Mouse (Mus musculus) natural killer cell, adult 2 months (primary cell): ENCODE results near the gene Brf1.
A peak's percentile ranks its signal among the peaks of the same experiment; 100 is the strongest.

ENCODE experiments used
- DNase-seq, 2 experiments: peaks; one replicate each; pipeline ENCODE4 v3.0.0; 2022; ENCODE audit warnings: low spot score in 2 of 2

Brf1 gene

GRCm38 (mm10) chr12:112938873-112939565, 61.5 kb downstream of the Brf1 start:
- DNase-seq, result no peak

- no peak for DNase-seq
Measured at GRCm38 (mm10) chr12:112938366-112938765, 62.1 kb downstream of the Brf1 start.

DNA sequence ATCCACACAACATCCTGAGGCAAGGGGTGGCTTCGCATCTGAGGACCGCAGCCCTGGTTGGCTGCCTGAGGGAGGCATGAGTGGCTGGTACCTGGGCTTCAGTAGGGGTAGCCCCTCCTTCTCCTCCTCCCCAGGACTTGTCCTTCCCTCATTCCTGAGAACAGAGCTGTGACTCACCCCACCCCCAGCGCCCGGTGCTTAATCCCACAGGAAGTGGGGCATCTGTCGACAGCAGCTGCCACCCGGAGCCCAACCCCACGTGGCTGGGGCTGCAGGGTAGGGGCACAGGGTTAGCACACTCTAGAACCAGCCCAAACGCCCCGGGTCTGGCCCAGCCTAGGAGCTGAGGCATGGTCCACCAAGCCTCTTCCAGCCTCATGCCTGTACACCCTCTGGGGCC, 62.6 kb downstream of the Brf1 start:
- no peak for DNase-seq

GRCm38 (mm10) chr12:112932647-112933046, 67.9 kb downstream of the Brf1 start:
- DNase-seq, result no peak

DNA sequence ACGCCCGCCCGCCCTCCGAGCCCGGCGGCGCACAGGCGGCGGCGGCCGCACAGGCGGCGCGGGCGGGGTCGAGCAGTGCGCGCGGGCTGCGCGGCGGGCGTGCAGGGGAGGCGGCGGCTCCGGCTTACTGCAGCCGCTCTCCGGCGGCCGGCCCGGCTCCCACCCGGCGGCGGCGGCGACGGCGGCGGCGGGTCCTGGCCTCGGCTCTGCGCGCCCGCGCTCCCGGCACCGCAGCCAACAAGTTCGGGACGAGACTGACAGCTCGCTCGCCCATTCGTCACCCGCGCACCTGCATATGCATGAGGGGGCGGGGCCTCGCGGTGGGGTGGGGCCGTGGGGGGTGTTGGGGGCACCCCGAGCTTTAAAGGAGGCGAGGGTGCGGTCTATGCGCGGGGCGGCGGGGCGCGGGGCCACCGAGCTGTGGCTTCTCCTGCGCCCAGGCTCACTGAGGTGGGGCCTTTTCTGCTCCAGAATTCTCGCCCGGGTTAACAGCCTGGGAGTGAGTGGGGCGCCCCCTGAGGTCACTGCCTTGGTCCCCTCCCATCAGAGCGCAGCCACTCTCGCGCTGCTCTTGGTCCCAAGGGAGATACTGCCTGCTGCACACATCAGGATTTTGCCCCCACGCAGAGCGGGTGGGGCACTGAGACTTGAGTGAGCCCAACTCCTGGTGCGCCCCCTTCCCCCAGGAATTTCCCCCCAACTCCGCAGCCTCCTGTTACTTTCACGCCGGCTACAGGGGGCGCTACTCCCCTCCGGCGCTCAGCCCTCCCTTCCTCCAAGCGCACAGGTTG, 70.7 kb downstream of the Brf1 start, which contains the start of gene Jag2:
Jag2 (minus strand) TSS at position 215 of the 791 bp plus-strand sequence.
- DNase-seq, result no peak

DNA sequence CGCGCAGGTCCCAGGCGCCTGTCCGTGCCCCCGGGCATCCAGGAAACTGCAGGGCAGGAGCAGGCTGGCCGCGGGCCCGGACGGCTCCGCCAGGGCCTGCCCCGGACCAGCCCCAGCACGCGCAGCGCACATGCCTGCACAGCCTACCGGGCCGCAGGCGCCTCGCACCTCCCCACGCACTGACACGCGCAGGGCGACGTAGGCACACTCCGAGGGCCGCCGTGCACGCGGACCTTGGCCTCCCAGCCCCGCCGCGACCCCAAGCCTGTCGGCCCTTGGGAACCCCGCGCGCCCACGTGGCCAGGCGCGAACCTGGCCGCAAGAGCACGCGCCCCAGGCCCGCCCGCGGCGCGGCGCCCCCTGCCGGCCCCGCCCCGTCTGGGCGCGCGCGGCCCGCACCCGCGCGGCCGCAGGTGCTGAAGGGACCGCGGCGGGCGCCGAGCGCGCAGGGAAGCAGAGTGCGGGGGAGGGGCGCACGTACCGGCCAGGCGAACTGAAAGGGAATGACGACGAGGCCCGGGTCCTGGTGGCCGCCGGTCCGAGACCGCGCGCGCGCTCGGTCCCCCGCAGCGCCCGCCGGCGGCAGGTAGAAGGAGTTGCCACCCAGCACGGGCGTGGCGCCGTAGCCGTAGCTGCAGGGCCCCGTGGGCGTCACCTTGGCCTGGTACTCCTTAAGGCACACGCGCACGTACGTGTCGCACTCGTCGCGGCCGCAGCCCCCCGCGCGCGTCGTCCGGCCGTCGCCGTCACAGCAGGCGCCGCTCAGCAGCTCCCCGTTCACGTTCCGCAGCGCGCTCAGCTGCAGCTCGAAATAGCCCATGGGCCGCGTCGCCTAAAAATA, 71.9 kb downstream of the Brf1 start:
- no peak for DNase-seq

DNA sequence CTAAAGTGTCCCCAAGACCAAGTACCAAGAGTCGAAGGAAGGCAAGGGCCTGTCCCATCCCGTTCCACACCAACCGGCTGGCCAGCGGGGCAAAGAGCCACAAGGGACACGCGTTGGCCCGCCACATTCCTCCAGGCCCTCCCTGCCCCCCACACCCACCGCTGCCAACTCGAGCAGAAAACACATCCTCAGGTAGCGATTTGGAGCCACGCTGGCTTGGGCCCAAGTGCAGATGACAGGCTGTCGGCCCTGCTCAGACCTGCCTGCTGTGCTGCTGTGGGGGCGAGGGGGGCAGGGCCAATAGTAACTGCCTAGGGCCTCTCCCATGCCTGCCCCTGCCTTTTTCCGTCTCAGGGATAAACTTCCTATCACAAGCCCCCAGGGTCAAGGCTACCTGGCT, 73.2 kb downstream of the Brf1 start:
- DNase-seq, result no peak

DNA sequence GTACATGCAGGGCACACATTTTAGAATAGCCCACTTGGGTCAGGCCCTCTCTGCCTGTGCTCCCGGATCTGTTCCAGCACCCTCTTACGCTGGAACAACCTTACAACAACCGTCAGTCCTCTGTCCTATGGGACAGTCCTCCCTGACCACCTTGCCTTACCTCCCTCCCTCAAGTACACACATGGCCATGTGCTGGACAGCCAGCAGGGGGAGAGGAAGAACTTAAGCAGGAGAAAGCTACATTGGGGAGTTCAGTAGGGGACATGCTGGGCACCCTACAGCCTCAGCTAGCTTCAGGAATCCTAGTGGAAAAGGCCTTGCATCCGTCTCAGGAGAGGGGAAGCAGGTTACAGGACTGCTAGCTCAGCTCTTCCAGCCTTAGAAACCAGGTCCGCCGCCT, 74.6 kb downstream of the Brf1 start:
- DNase-seq, result no peak

DNA sequence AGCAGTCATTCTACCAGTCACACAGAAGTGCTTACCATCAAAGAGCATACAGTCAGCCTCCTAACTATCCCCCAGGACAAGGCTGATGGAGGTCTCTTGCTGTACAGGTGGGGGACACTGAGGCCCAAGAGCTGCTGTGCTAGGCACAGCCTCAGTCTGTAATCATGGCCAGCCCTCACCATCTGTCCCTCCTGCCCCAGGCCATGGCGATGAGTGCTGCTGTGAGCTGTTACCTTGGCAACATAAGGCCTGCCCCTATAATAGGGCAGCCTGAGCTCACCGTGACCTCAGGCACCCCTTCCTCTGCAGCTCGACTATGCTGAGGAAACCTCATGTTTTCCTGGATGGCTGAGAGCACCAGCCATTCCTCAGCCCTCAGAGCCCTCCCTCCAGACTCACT, 78.0 kb downstream of the Brf1 start:
- DNase-seq, result no peak

- no peak for DNase-seq
Measured at GRCm38 (mm10) chr12:112921518-112921917, 79.0 kb downstream of the Brf1 start.

GRCm38 (mm10) chr12:112917906-112918305, 82.6 kb downstream of the Brf1 start:
- no peak for DNase-seq

- DNase-seq, result peak; percentile 20 to 37
Measured at GRCm38 (mm10) chr12:112917486-112917885, 83.0 kb downstream of the Brf1 start.

DNA sequence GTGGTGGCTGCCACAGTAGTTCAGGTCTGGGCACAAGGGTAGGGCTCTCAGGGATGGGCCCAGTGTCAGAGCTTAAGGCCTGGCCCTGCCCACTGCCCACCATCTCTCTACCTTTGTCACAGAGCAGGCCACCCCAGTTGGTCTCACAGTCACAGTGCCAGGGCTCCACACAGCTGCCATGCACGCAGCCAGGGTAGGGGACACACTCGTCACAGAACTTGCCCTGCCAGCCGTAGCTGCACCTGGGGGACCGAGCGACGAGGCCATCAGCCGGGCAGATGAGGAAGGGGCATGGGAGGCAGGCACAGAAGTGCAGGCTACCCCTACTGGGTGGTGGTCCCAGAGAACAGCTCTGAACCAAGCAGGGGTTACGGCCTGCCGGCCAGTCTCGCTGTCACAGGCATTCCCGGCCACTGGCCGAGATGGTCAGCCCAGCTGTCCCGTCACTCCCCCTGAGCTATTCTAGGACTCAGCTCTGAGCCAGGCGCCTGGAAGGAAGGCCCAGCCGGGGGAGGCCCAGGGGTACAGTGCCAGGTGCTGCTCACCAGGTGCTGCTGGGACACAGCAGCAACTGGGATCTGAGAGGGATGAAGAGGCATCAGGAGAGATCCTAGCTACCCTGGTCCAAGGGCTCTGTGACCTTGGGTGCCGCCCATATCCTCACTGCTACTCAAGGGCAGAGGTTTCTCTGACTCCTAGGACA, 83.7 kb downstream of the Brf1 start:
- no peak for DNase-seq

GRCm38 (mm10) chr12:112915587-112915986, 84.9 kb downstream of the Brf1 start:
- DNase-seq, result no peak

GRCm38 (mm10) chr12:112914527-112914926, 86.0 kb downstream of the Brf1 start:
- DNase-seq, result no peak

DNA sequence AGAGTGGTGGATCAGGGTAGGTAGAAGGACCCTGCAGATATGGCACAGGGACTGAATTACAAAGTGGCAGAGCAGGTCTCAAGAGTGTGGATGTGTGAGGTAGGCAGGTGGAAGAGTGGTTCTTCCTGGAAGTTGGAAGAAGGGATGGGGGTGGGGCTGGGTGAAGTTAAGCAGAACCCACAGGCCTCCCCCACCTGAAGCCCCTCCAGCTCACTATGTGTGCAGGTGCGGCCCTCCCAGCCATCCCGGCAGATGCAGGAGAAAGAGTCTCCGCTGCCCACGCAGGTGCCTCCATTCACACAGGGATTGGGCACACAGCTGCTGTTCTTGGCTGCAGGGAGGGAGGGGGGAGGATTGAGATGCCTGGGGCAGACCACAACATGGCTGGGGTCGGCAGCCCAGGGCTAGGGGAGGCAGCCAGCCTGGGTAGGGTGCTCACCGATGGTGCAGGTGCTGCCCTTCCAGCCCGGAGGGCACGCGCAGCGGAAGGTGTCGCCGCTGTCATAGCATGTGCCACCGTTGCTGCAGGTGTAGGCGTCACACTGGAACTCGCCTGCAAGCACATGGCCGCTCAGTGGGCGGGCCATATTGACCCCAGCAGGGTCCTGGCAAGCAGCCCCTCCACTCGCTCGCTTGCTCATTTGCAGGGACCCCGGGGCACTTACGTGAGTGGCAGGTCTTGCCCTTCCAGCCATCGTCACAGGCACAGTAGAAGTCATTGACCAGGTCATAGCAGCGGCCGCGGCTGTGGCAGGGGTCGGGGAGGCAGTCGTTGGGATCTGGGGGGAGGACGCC, 87.4 kb downstream of the Brf1 start:
- no peak for DNase-seq

DNA sequence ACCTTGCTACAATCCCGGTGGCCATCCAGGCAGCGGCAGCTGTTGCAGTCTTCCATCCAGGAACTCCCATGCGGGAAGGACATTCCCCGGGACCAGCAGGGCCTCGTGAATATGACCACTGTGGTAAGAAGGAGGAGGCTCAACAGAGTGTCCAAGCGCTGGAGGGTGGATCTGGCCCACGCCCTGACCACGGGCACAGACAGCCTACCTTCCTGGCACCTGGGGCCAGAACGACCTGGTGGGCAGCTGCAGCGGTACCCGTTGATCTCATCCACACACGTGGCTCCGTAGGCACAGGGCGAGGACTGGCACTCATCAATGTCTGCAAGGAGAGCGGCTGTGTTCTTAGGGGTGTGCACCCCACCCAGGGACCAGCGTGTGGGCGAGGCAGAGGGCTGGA, 88.8 kb downstream of the Brf1 start:
- DNase-seq, result no peak
